Mouse (Mus musculus) small intestine, adult 10 weeks (tissue): ENCODE results near the gene Atg4d. TPM values are rescaled to one million over a fixed set of nuclear protein-coding genes. Genes with fewer than 3 reads are reported as not detected.

Experiments used
- polyA plus RNA-seq: library from polyadenylated mRNA; stranded (reverse); fragments of 350-450 nt; fragmentation: Illumina TruSeq; extraction: RNeasy Lipid Tissue Mini Kit (QIAGEN cat#74804); gene quantifications from one replicate; pipeline ENCODE4 v1.2.3, GENCODE M21; 2014; ENCODE audit warnings: low replicate concordance

The Atg4d gene
- 1.1 TPM for polyA plus RNA-seq

DNA sequence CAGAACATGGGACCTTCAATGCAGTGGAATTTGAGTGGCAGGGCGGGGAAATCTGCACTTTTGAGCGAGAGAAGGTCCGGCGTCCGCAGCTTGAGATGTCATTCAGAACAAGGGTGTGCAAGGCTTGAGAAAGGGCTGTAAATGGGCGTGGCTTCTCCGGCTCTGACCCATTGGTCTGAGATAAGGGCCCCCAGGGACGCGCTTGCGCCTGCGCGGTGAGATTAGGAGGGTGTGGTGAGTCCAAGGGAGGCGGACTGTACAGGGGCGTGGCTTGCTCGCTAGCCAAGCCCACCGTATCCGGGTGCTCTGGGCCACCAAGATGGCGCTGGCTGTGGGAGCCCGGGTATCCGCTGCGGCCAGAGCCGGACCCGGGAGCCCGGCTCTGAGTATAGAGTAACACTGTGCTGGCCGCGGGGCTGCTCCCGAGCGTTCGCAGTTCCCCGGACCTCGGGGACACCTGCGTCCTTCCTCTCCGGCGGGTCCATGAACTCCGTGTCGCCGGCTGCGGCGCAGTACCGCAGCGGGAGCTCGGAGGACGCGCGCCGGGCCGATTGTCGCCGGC, at the start of gene Atg4d:
Atg4d (plus strand) TSS at position 294 of the 562 bp plus-strand sequence.

DNA sequence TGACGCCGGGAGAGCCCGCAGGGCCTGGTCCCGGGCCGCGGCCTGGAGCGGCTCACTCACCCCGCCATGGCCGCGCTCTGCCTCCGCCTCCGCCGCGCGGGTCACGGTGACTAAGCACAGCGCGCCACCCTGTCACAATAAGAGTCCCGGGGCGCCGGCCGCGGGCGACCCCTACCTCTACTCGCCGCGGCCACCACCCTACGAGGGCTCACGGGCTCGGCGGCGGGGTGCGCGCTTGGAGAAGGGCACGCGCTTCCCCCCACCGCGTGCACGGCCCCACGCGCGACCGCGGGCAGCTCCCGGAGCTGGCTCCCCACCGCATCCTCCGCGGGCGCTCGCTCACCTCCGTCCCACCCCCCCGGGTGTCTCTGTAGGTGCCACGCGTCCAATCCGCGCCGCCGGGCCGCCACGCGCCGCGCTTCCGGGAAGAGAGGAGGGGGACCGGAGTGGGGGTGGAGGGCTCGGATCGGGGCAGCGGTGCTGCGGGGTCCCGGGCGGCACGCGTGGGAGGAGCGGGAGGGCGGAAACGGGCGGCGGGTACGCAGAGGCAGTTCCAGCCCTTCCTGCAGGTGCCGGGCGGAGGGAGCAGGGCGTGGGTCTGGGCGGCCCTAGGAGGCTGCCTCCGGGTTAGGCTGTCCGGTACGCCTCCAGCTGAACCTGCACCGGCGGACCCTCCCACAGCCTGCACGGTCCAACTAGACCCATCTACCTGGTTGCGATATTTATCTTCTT, 26.2 kb upstream of the Atg4d start, which contains the start of gene Keap1:
Keap1 (minus strand) TSS at position 629 of the 732 bp plus-strand sequence.

DNA sequence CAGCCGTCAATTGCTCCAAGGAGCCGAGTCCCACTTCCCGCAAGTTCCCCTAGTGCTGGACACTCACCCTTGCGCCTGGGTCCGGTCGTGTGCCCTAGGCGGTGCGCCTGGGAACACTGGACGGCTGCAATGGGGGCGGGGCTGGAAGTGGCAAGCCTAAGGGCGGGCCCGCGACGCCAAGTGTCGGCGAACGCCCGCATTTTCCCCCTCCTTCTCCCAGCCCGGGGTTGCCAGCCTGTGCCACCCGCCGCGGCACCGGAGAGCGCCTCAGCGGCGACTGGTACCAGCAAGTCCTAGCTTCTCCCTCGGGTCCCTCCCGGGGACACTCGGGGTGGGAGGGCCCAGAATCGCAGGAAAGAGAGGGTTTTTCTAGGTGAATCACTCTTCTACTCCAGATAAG, 16.8 kb upstream of the Atg4d start, which contains the start of gene S1pr5:
S1pr5 (minus strand) TSS at position 118 of the 400 bp plus-strand sequence.

DNA sequence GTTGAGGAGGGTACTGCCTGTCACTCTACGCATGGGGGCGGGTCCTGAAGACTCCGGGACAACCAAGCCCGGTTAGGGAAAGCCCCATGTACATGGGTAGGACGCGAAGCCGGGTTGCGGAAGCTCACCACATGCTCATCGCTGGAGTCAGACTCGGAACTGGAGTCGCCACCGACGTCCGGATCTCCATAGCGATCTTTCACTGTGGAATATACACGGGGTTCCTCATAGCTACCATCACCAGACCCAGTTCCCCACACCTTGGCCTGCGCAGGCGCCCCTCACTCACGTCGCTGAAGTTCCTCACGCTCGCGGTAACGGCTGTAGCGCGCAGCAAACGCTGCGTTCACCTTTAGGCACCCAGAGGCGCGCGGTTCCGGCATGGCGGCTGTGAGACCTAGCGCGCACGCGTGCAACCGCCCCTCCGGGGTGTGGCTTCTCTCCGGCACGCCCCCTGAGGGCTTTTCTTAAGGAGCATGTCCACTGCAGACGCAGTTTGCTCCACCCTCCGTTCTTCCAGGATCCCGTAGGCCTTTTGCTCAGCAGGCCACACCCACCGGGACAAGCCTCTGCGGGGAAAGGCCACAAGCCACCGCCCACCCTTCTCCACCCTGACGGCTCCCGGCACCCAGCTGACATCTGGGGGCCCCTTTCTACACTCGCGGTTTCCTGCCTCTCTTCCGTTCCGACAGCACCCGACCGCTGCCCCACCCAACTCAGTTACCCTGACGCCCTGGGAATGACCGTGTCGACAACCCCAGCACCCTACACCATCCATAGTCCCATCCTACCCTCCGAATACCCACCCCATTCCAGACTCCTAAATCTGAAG, 22.7 kb downstream of the Atg4d start, which contains the start of gene Kri1:
Kri1 (minus strand) TSS at position 399 of the 832 bp plus-strand sequence.

DNA sequence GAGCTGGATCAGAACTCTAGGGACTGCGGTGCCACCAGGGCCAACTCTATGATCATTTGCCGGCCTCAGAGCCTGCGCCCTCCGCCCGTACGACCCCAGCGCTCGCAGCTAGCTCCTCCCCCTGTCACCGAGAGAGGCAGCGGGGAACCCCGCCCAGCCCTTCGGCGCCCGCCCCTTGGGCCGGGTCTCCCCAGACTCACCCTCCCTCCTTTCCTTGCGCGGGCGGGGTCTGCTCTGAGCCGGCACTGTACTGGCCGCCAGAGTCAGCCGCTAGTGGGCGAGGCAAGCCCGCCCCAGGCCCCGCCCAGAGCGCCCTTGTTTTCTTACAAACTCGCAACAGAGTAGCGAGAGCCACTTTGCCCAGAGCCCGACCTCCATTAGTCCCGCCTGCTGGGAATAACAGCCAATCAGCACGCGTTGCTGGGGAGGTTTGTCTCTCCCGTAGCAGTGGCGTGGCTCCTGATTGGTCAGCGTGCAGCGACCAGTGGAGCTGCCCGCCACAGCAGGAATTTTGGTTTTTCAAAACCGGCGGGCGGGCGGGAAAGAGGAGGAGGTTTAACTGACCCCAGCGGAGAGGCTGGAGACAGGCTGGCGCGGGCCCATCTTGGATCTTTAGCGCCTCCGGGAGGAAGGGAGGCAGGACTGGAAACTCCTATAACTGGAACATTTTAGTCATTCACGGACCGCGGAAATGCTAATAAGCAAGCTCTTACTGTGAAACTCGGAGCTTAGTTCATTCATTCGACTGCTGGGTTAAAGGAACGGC, 26.1 kb downstream of the Atg4d start, which contains the start of gene Cdkn2d:
Cdkn2d (minus strand) TSS at position 386 of the 766 bp plus-strand sequence.

DNA sequence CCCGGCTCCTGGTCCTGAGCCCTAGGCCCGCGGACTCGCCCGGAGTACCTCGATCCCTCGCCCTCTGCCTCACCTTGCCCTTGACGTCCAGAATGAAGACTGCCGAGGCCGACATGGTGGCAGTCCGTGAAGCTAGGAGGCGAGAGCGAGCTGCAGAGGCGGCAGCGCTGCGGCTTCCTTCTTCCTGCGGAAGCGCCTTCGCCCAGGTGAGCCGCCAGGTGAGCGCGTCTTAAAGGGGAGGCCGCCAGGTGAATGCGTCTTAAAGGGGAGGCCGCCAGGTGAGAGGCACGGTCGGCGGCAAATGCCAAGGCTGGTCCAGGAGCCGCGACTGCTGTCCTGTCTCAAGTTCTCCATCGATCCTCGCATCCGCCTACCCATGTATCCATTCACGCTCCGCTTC, 47.0 kb downstream of the Atg4d start, which contains the start of gene Ap1m2:
Ap1m2 (minus strand) TSS at position 204 of the 400 bp plus-strand sequence.

DNA sequence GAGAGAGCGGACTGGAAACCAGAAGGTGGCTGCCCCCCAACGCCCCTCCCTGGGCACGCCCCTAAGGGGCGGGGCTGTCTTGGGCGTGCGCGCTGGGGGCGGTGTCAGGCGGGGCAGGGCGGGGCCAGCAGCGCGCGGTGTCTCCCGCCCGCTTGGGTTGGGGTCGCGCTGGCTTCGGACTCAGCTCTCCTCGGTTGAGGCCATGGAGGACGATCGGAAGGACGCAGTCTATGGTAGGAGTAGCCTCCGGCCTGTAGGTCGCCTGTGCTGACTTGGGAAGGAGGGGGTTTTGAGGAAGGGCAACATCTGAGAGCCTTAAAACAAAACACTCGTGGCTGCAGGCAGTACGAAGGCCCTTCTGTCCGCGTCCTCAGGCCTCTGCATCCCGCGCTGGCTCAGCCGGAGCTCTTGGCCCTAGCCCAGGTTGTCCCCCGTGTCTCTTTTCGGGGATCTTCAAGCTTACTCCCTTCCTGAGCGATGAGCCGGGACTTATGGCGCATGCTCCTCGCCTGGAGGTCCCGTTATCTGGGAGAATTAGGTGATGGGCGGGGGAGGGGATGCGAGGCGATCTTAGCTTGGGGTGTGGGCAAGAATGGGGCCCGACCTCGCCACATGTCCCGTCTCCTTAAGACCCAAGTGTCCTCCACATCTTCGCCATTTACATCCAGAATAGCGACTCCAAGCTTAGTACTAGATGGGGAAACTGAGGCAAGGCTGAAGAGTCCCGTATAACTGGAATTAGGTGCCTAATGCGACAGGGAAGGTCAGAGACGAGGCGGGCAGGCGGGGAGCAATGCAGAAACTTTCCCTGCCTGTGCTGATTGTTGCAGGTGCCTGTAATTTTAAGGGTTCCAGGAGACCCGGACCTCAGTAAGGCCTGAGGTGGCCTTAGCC, 55.8 kb downstream of the Atg4d start, which contains the start of gene Slc44a2:
Slc44a2 (plus strand) TSS at position 80 of the 894 bp plus-strand sequence.

Other genes starting within 250 kb of the Atg4d start
- gene Icam1, start 249.3 kb upstream of the Atg4d start, polyA plus RNA-seq: 2.1 TPM
- gene Icam4, start 235.9 kb upstream of the Atg4d start, polyA plus RNA-seq: not detected
- not detected for gene Icam5, start 233.2 kb upstream of the Atg4d start, polyA plus RNA-seq
- not detected for gene Zglp1, start 198.2 kb upstream of the Atg4d start, polyA plus RNA-seq
- gene Gm49373, start 192.2 kb upstream of the Atg4d start, polyA plus RNA-seq: 0.22 TPM
- gene Fdx1l, start 191.7 kb upstream of the Atg4d start, polyA plus RNA-seq: not detected
- gene Gm38431, start 173.3 kb upstream of the Atg4d start, polyA plus RNA-seq: 1.3 TPM
- gene Raver1, start 173.3 kb upstream of the Atg4d start, polyA plus RNA-seq: 10.2 TPM
- gene Tyk2, start 134.1 kb upstream of the Atg4d start, polyA plus RNA-seq: 2.3 TPM
- gene Cdc37, start 115.3 kb upstream of the Atg4d start, polyA plus RNA-seq: 1.6 TPM
- 0.48 TPM for gene Pde4a, start 99.6 kb upstream of the Atg4d start, polyA plus RNA-seq
- gene Keap1, start 25.9 kb upstream of the Atg4d start, polyA plus RNA-seq: 5.1 TPM
- gene S1pr5, start 16.9 kb upstream of the Atg4d start, polyA plus RNA-seq: not detected
- 0.89 TPM for gene Kri1, start 22.7 kb downstream of the Atg4d start, polyA plus RNA-seq
- 3.7 TPM for gene Cdkn2d, start 26.1 kb downstream of the Atg4d start, polyA plus RNA-seq
- gene Ap1m2, start 47.0 kb downstream of the Atg4d start, polyA plus RNA-seq: 3.9 TPM
- 3.9 TPM for gene Slc44a2, start 55.4 kb downstream of the Atg4d start, polyA plus RNA-seq
- gene Ilf3, start 102.6 kb downstream of the Atg4d start, polyA plus RNA-seq: 9.5 TPM
- gene Qtrt1, start 146.5 kb downstream of the Atg4d start, polyA plus RNA-seq: not detected
- gene Dnm2, start 159.6 kb downstream of the Atg4d start, polyA plus RNA-seq: 22.1 TPM
- gene Tmed1, start 245.0 kb downstream of the Atg4d start, polyA plus RNA-seq: 0.59 TPM